Mouse (Mus musculus) forebrain, embryonic 10.5 days (tissue): ENCODE measurements around the gene Gpha2. TPM values are rescaled to one million over a fixed set of nuclear protein-coding genes. Genes with fewer than 3 reads are reported as not detected.

Experiments used
- DNase-seq: peaks from one replicate; pipeline ENCODE4 v3.0.0-alpha.2; 2017; ENCODE audit warnings: low spot score; ENCODE audit errors: extremely low spot score
- H3K27ac ChIP-seq: fragments of 300-500 bp; sonication (generic); 2 replicates; pipeline ENCODE4 v1.5.1; 2016; ENCODE audit warnings: mild to moderate bottlenecking
- H3K27me3 ChIP-seq: fragments of 300-500 bp; sonication (generic); 2 replicates; pipeline ENCODE4 v1.6.1; 2016; ENCODE audit warnings: mild to moderate bottlenecking; ENCODE audit not compliant: poor library complexity, severe bottlenecking
- H3K36me3 ChIP-seq: fragments of 300-500 bp; sonication (generic); replicated peaks from 2 replicates; pipeline ENCODE4 v1.6.1; 2016; ENCODE audit warnings: mild to moderate bottlenecking, moderate library complexity
- H3K4me1 ChIP-seq: fragments of 300-500 bp; sonication (generic); 2 replicates; pipeline ENCODE4 v1.6.1; 2016
- H3K4me3 ChIP-seq: fragments of 300-500 bp; sonication (generic); 2 replicates; pipeline ENCODE4 v1.5.1; 2016; ENCODE audit warnings: mild to moderate bottlenecking, moderate library complexity
- H3K9me3 ChIP-seq: fragments of 300-500 bp; sonication (generic); 2 replicates; pipeline ENCODE4 v1.6.1; 2016; ENCODE audit warnings: mild to moderate bottlenecking, moderate library complexity
- WGBS: fragments of 180-500 bp; shearing (Covaris S2); methylation state at CpG from one replicate; pipeline ENCODE4 v1.1.7; 2016; 5-methylcytosine and 5-hydroxymethylcytosine counted together
- polyA plus RNA-seq: library from polyadenylated mRNA; unstranded; fragments of >200 nt; fragmentation: Nextera tagmentation; extraction: Ambion mirVana; gene quantifications from 2 replicates; pipeline ENCODE4 v1.2.1, GENCODE M21; 2016

The Gpha2 gene
- polyA plus RNA-seq, result 0.58 TPM in 1 of 2 replicates, not detected in the other

GRCm38 (mm10) chr19:6226135-6226534 lies at the start of gene Gpha2:
Gpha2 (plus strand) TSS chr19:6226380.
- H3K4me1 ChIP-seq, result peaks cover 18% of the 10 kb centered on the region
- no peak within 1 kb of the TSS for H3K4me3 ChIP-seq
- no peaks in the 10 kb centered on the region for H3K27me3 ChIP-seq
- peaks cover 44% of the 10 kb centered on the region for H3K36me3 ChIP-seq
- no peaks in the 10 kb centered on the region for H3K9me3 ChIP-seq
- peak; percentile 37 for DNase-seq
- peak within 1 kb of the TSS; percentile 44; the same call in 1 of the 2 replicates for H3K27ac ChIP-seq
- WGBS, result 5% methylated on average over 2 of the region's 2 CpGs

- 84% methylated on average over 6 of the region's 6 CpGs for WGBS
- Histone ChIP-seq H3K9me3 (peaks cover 5% of the 10 kb centered on the region; the same call in 1 of the 2 replicates), H3K27me3 (no peaks in the 10 kb centered on the region), H3K4me3 (no peak overlapping the region), H3K4me1 (peaks cover 9% of the 10 kb centered on the region), H3K27ac (no peak overlapping the region), H3K36me3 (no peaks in the 10 kb centered on the region)
- no peak for DNase-seq
Measured at GRCm38 (mm10) chr19:6178775-6179174, 47.4 kb upstream of the Gpha2 start.

GRCm38 (mm10) chr19:6181629-6182028 lies 44.6 kb upstream of the Gpha2 start:
- peaks cover 3% of the 10 kb centered on the region; the same call in 1 of the 2 replicates for H3K4me1 ChIP-seq
- no peak for DNase-seq
- H3K27me3 ChIP-seq, result no peaks in the 10 kb centered on the region
- no peaks in the 10 kb centered on the region for H3K36me3 ChIP-seq
- H3K27ac ChIP-seq, result no peak overlapping the region
- peaks cover 5% of the 10 kb centered on the region; the same call in 1 of the 2 replicates for H3K9me3 ChIP-seq
- 25% methylated on average over 5 of the region's 5 CpGs for WGBS
- no peak overlapping the region for H3K4me3 ChIP-seq

GRCm38 (mm10) chr19:6182534-6182933 lies 43.6 kb upstream of the Gpha2 start:
- no peak overlapping the region for H3K27ac ChIP-seq
- H3K4me3 ChIP-seq, result no peak overlapping the region
- no peaks in the 10 kb centered on the region for H3K27me3 ChIP-seq
- 20% methylated on average over 3 of the region's 3 CpGs for WGBS
- peaks cover 3% of the 10 kb centered on the region; the same call in 1 of the 2 replicates for H3K4me1 ChIP-seq
- DNase-seq, result no peak
- H3K36me3 ChIP-seq, result no peaks in the 10 kb centered on the region
- peaks cover 5% of the 10 kb centered on the region; the same call in 1 of the 2 replicates for H3K9me3 ChIP-seq

GRCm38 (mm10) chr19:6184131-6184530 lies 42.0 kb upstream of the Gpha2 start, which contains the start of gene Majin:
Majin (plus strand) TSS chr19:6184388.
- Histone ChIP-seq H3K27me3 (no peaks in the 10 kb centered on the region), H3K4me3 (no peak within 1 kb of the TSS), H3K27ac (no peak within 1 kb of the TSS), H3K36me3 (no peaks in the 10 kb centered on the region), H3K9me3 (peaks cover 5% of the 10 kb centered on the region; the same call in 1 of the 2 replicates), H3K4me1 (peaks cover 3% of the 10 kb centered on the region; the same call in 1 of the 2 replicates)
- no peak for DNase-seq
- WGBS, result 87% methylated on average over 23 of the region's 23 CpGs

- Histone ChIP-seq H3K9me3 (no peaks in the 10 kb centered on the region), H3K4me3 (no peak overlapping the region), H3K27ac (no peak overlapping the region), H3K36me3 (no peaks in the 10 kb centered on the region), H3K27me3 (no peaks in the 10 kb centered on the region), H3K4me1 (no peaks in the 10 kb centered on the region)
- 88% methylated on average over 2 of the region's 2 CpGs for WGBS
- DNase-seq, result no peak
Measured at GRCm38 (mm10) chr19:6204265-6204664, 21.9 kb upstream of the Gpha2 start.

- Histone ChIP-seq H3K27me3 (no peaks in the 10 kb centered on the region), H3K4me3 (no peak overlapping the region), H3K27ac (no peak overlapping the region), H3K4me1 (no peaks in the 10 kb centered on the region), H3K36me3 (no peaks in the 10 kb centered on the region), H3K9me3 (no peaks in the 10 kb centered on the region)
- DNase-seq, result no peak
- WGBS, result 80% methylated on average over 5 of the region's 5 CpGs
Measured at GRCm38 (mm10) chr19:6206716-6207115, 19.5 kb upstream of the Gpha2 start.

GRCm38 (mm10) chr19:6216046-6216705 lies 10.0 kb upstream of the Gpha2 start:
- H3K27ac ChIP-seq, result no peak overlapping the region
- WGBS, result 86% methylated on average over 6 of the region's 6 CpGs
- no peak for DNase-seq
- H3K9me3 ChIP-seq, result no peaks in the 10 kb centered on the region
- 0 out of 2 replicates have a peak, but pooled peaks cover 6% of the 10 kb centered on the region for H3K4me1 ChIP-seq
- H3K4me3 ChIP-seq, result no peak overlapping the region
- no peaks in the 10 kb centered on the region for H3K27me3 ChIP-seq
- no peaks in the 10 kb centered on the region for H3K36me3 ChIP-seq

- WGBS, result 76% methylated on average over 6 of the region's 6 CpGs
- no peak for DNase-seq
- Histone ChIP-seq H3K36me3 (no peaks in the 10 kb centered on the region), H3K9me3 (no peaks in the 10 kb centered on the region), H3K4me1 (peaks cover 10% of the 10 kb centered on the region; the same call in 1 of the 2 replicates), H3K27ac (no peak overlapping the region), H3K4me3 (no peak overlapping the region), H3K27me3 (no peaks in the 10 kb centered on the region)
Measured at GRCm38 (mm10) chr19:6218606-6219005, 7.6 kb upstream of the Gpha2 start.

GRCm38 (mm10) chr19:6226763-6227162 lies 583 bp downstream of the Gpha2 start:
- Histone ChIP-seq H3K9me3 (no peaks in the 10 kb centered on the region), H3K4me3 (no peak overlapping the region), H3K4me1 (peaks cover 18% of the 10 kb centered on the region), H3K27me3 (no peaks in the 10 kb centered on the region), H3K27ac (peak overlapping the region; percentile 44; the same call in 1 of the 2 replicates), H3K36me3 (peaks cover 48% of the 10 kb centered on the region)
- no peak for DNase-seq
- 90% methylated on average over 14 of the region's 14 CpGs for WGBS

- H3K27ac ChIP-seq, result no peak overlapping the region
- H3K4me1 ChIP-seq, result peaks cover 18% of the 10 kb centered on the region
- H3K4me3 ChIP-seq, result no peak overlapping the region
- 94% methylated on average over 4 of the region's 4 CpGs for WGBS
- no peak for DNase-seq
- H3K27me3 ChIP-seq, result no peaks in the 10 kb centered on the region
- no peaks in the 10 kb centered on the region for H3K9me3 ChIP-seq
- peaks cover 53% of the 10 kb centered on the region for H3K36me3 ChIP-seq
Measured at GRCm38 (mm10) chr19:6227864-6228263, 1.7 kb downstream of the Gpha2 start.

- H3K36me3 ChIP-seq, result peaks cover 62% of the 10 kb centered on the region
- peaks cover 26% of the 10 kb centered on the region for H3K4me1 ChIP-seq
- H3K27me3 ChIP-seq, result no peaks in the 10 kb centered on the region
- WGBS, result 80% methylated on average over 4 of the region's 4 CpGs
- H3K27ac ChIP-seq, result no peak overlapping the region
- no peaks in the 10 kb centered on the region for H3K9me3 ChIP-seq
- no peak for DNase-seq
- H3K4me3 ChIP-seq, result no peak overlapping the region
Measured at GRCm38 (mm10) chr19:6230411-6230810, 4.2 kb downstream of the Gpha2 start.

- H3K4me3 ChIP-seq, result no peak overlapping the region
- no peaks in the 10 kb centered on the region for H3K27me3 ChIP-seq
- no peak overlapping the region for H3K27ac ChIP-seq
- 96% methylated on average over 2 of the region's 2 CpGs for WGBS
- H3K36me3 ChIP-seq, result peaks cover 62% of the 10 kb centered on the region
- no peak for DNase-seq
- peaks cover 28% of the 10 kb centered on the region for H3K4me1 ChIP-seq
- H3K9me3 ChIP-seq, result no peaks in the 10 kb centered on the region
Measured at GRCm38 (mm10) chr19:6231036-6231435, 4.9 kb downstream of the Gpha2 start.
